Mouse (Mus musculus) E14TG2a.4 (cell line): Measurements from ENCODE around the gene Map3k19.

Experiments used
- CTCF ChIP-seq: conservative IDR thresholded peaks from 2 replicates; pipeline ENCODE4 v1.5.1; 2014; ENCODE audit warnings: low read length
- NANOG ChIP-seq: IDR thresholded peaks from 2 replicates; pipeline ENCODE4 v1.6.1; 2014; ENCODE audit warnings: borderline replicate concordance, low read length, mixed read lengths
- POU5F1 ChIP-seq: IDR thresholded peaks from 2 replicates; pipeline ENCODE4 v1.6.1; 2014; ENCODE audit warnings: low read length, borderline replicate concordance

- TF ChIP-seq CTCF (no peak), NANOG (no peak), POU5F1 (no peak)
Measured at GRCm38 (mm10) chr1:127774501-127774880, 80.3 kb downstream of the Map3k19 start.
